Mouse (Mus musculus) liver, adult 2 months (tissue): ENCODE results near the gene Tnks1bp1. TPM values are rescaled to one million over a fixed set of nuclear protein-coding genes. Genes with fewer than 3 reads are reported as not detected.
A peak's percentile ranks its signal among the peaks of the same experiment; 100 is the strongest.

Experiments used
- DNase-seq: peaks from one replicate; pipeline ENCODE4 v3.0.0-alpha.2; 2011; ENCODE audit warnings: low read depth, low spot score; ENCODE audit errors: extremely low read depth
- H3K27ac ChIP-seq: fragments of 200-500 bp; replicated peaks from 2 replicates; pipeline ENCODE4 v1.5.1; 2012; ENCODE audit warnings: low read depth, mild to moderate bottlenecking, control low read depth, inconsistent platforms, low read length; ENCODE audit not compliant: insufficient read depth
- H3K27me3 ChIP-seq: fragments of 200-500 bp; 2 replicates; pipeline ENCODE4 v1.6.1; 2012; ENCODE audit warnings: mild to moderate bottlenecking, moderate library complexity, low read length, inconsistent platforms; ENCODE audit not compliant: control insufficient read depth, insufficient read depth
- H3K36me3 ChIP-seq: fragments of 200-500 bp; 2 replicates; pipeline ENCODE4 v1.6.1; 2012; ENCODE audit warnings: low read length, inconsistent platforms; ENCODE audit not compliant: control insufficient read depth, insufficient read depth
- H3K4me1 ChIP-seq: fragments of 200-500 bp; 2 replicates; pipeline ENCODE4 v1.6.1; 2011; ENCODE audit warnings: low read length; ENCODE audit not compliant: control insufficient read depth, insufficient read depth
- H3K4me3 ChIP-seq: fragments of 200-500 bp; 2 replicates; pipeline ENCODE4 v1.5.1; 2011; ENCODE audit warnings: low read depth, mild to moderate bottlenecking, control low read depth, low read length, moderate library complexity; ENCODE audit not compliant: insufficient read depth
- H3K79me2 ChIP-seq: fragments of 200-500 bp; 2 replicates; pipeline ENCODE4 v1.6.1; 2012; ENCODE audit warnings: inconsistent platforms, mild to moderate bottlenecking, low read length, moderate library complexity; ENCODE audit not compliant: control insufficient read depth, insufficient read depth
- H3K9ac ChIP-seq: fragments of 200-500 bp; 2 replicates; pipeline ENCODE4 v1.6.1; 2012; ENCODE audit warnings: low read depth, mild to moderate bottlenecking, control low read depth, inconsistent platforms, low read length
- CTCF ChIP-seq: fragments of 200-500 bp; IDR thresholded peaks from 2 replicates; pipeline ENCODE4 v1.5.1; 2011; ENCODE audit warnings: low read depth, low read length, control low read depth
- POLR2A ChIP-seq: fragments of 200-500 bp; IDR thresholded peaks from 2 replicates; pipeline ENCODE4 v1.6.1; 2011; ENCODE audit warnings: low read length, control low read depth; ENCODE audit not compliant: insufficient read depth; ENCODE audit errors: extremely low read depth
- WGBS: fragments of 180-500 bp; shearing (Covaris S2); methylation state at CpG from one replicate; pipeline ENCODE4 v1.1.7; 2018; 5-methylcytosine and 5-hydroxymethylcytosine counted together
- polyA plus RNA-seq: library from polyadenylated mRNA; depleted of rRNA; stranded (reverse); fragments of >200 nt; gene quantifications from 2 replicates; pipeline ENCODE4 v1.2.3, GENCODE M21; 2012
- total RNA-seq: library from RNA; depleted of rRNA; stranded (reverse); fragments of >200 nt; gene quantifications from 2 replicates; pipeline ENCODE4 v1.2.3, GENCODE M21; 2014

Tnks1bp1 gene
- total and polyA plus RNA-seq, 2 experiments, result 13.2 to 13.4 TPM

DNA sequence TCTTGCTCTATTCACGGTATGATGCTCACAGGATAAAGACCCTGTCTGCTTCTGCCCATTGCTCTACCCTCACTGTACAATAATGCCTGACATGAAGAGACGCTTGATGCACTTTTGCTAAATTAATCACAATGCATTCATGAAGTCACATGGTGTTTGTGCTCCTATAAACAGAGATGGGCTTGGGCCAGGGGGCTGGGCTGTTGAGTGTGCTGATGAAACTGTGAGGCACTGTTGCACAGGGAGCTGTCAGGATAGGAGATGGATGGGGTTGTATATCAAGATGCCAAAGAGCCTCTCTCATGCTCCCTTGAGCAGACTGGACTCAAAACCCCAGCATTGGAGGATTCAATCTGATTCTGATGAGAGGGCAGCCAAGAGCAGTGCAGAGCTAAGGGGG, 14.7 kb upstream of the Tnks1bp1 start:
- WGBS, result 88% methylated on average over 2 of the region's 2 CpGs
- Histone ChIP-seq H3K27me3 (no peaks in the 10 kb centered on the region), H3K9ac (no peak overlapping the region), H3K27ac (no peak overlapping the region), H3K79me2 (peaks cover 1% of the 10 kb centered on the region; the same call in 1 of the 2 replicates), H3K4me3 (no peak overlapping the region), H3K36me3 (no peaks in the 10 kb centered on the region), H3K4me1 (peaks cover 8% of the 10 kb centered on the region)
- no peak for TF ChIP-seq POLR2A
- TF ChIP-seq CTCF, result no peak
- DNase-seq, result no peak

DNA sequence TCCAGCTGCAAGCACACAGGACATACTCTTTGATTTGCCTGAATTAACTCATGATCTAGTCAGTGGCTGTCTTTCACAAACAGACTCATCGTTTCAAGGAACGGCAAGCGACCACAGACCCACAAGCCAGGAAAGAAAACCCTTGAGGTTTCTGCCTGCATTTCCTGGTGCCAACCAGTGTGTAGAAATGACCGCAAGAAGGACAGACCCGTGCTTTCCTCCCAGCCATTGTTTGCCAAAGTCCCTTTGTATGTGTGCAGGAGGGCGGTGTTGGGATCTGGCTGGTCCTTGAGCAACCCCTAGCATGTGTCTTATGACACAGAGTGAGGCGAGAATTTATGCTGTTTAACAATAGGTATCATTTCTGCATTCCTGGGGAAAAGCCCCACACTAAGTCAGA, 13.7 kb upstream of the Tnks1bp1 start:
- no peak for DNase-seq
- no peaks in the 10 kb centered on the region for H3K27me3 ChIP-seq
- 85% methylated on average over 7 of the region's 7 CpGs for WGBS
- H3K4me3 ChIP-seq, result no peak overlapping the region
- H3K9ac ChIP-seq, result no peak overlapping the region
- peaks cover 3% of the 10 kb centered on the region; the same call in 1 of the 2 replicates for H3K79me2 ChIP-seq
- no peak for TF ChIP-seq CTCF
- TF ChIP-seq POLR2A, result no peak
- H3K36me3 ChIP-seq, result no peaks in the 10 kb centered on the region
- H3K4me1 ChIP-seq, result peaks cover 11% of the 10 kb centered on the region
- no peak overlapping the region for H3K27ac ChIP-seq

DNA sequence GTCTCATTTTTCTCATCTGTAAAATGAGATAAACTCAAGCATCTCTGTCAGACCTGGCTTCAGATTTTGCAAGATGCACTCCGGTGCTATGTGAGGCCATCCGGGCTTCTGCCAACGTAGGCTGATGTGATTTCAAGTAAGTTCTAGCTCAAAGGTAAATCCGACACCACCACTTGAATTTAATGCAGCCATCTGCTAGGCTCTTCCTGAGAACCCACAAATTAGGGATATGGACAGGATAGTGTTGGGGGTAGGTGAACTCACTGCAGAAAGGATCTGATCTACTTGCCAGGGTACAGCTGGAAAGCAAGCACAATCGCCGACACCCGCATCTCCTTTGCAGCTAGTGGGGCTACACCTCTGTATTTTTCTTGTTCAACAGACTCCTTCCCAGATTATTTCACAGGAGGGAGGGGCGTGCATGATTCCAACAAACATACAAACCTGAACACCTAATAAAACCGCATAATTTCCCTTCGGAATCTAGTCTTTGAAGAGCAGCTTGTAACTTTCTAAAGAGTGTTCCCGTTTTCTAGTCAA, 11.2 kb upstream of the Tnks1bp1 start:
- 7% methylated on average over 11 of the region's 11 CpGs for WGBS
- Histone ChIP-seq H3K9ac (peak overlapping the region; percentile 66), H3K27ac (no peak overlapping the region; the same call in 1 of the 2 replicates), H3K27me3 (no peaks in the 10 kb centered on the region), H3K4me3 (peak overlapping the region; percentile 65), H3K79me2 (peaks cover 3% of the 10 kb centered on the region; the same call in 1 of the 2 replicates), H3K36me3 (peaks cover 13% of the 10 kb centered on the region), H3K4me1 (peaks cover 11% of the 10 kb centered on the region)
- TF ChIP-seq POLR2A, result no peak
- no peak for TF ChIP-seq CTCF
- no peak for DNase-seq

DNA sequence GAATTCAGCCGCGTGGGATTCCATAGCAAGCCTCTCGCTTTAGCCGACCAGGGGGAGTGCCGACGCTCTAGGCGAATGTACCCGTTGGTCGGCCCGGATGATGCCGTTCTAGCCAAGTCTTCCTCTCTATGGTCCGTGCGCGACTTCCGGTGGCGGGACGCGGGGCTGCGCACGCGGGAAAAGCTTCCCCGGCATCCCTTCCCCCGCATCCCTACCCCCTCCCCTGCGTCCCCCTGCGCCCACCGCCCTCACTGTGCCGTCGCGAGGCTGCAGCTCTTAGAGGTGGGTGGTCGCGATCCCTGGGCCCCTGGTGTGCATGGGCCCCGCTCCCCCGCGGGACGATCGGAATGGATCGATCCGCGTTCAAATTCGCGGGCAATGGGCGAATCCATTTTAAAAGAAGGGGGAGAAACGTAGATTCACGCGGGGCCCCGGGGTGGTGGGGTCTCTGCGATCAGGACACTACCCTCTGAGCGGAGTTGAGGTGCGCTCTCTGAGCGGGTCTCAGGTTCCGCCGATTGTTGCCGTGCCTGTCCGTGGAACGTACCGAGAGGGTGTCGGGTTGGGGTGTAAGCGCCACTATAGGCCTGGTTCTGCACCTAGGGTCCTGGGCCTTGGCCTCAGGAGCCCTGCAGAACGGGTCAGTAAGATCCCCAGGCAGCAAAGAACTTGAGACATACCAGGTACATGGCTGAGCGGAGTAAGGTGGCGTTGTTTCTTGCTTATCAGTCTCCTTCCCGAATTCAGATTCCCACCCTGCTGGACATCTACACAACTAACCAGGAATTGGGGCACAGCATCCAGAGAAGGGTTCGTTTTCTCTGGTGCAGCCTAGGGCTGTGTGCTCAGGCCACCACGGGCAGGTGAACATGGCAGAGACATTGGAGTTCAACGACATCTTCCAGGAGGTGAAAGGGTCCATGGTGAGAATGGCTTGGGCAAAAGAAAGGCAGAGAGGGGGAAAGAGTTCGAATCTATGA, 10.5 kb upstream of the Tnks1bp1 start, which contains the start of the genes Ssrp1 and P2rx3:
TSS of gene Ssrp1 (plus strand) at position 188 of the 980 bp plus-strand sequence.
TSS of gene P2rx3 (minus strand) at position 416 of the 980 bp plus-strand sequence.
- Histone ChIP-seq H3K27me3 (no peaks in the 10 kb centered on the region), H3K4me1 (peaks cover 11% of the 10 kb centered on the region), H3K4me3 (peak within 1 kb of the TSS; percentile 65), H3K79me2 (peaks cover 3% of the 10 kb centered on the region; the same call in 1 of the 2 replicates), H3K9ac (peak within 1 kb of the TSS; percentile 75), H3K36me3 (peaks cover 20% of the 10 kb centered on the region), H3K27ac (peak within 1 kb of the TSS; percentile 28)
- TF ChIP-seq CTCF, result 0 out of 2 replicates have a peak, but pooled peaks have one; percentile 4
- peak; percentile 37; the same call in 1 of the 2 replicates for TF ChIP-seq POLR2A
- peak; percentile 77 for DNase-seq
- under 1% methylated on average over 66 of the region's 66 CpGs for WGBS

DNA sequence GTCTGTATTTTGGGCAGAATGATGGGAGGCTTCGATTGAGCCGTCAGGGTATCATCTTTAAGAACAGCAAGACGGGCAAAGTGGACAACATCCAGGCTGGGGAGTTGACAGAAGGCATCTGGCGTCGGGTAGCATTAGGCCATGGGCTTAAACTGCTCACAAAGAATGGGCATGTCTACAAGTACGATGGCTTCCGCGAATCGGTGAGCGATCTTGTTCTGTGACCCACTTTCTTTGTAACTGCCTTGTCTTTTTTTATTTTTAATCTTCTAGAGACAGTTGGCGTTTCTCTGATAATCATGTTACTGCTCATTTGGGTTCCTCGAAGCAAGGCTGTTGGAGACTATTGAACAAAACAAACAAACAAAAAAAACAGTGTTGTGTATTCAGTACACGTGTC, 9.5 kb upstream of the Tnks1bp1 start:
- H3K4me1 ChIP-seq, result peaks cover 11% of the 10 kb centered on the region
- WGBS, result 84% methylated on average over 13 of the region's 13 CpGs
- H3K4me3 ChIP-seq, result no peak overlapping the region
- DNase-seq, result no peak
- H3K27me3 ChIP-seq, result no peaks in the 10 kb centered on the region
- TF ChIP-seq CTCF (no peak), POLR2A (no peak)
- no peak overlapping the region for H3K27ac ChIP-seq
- no peak overlapping the region for H3K9ac ChIP-seq
- H3K36me3 ChIP-seq, result peaks cover 26% of the 10 kb centered on the region
- peaks cover 3% of the 10 kb centered on the region; the same call in 1 of the 2 replicates for H3K79me2 ChIP-seq
